Mouse (Mus musculus): ENCODE measurements around the gene Lzts2. TPM values are rescaled to one million over a fixed set of nuclear protein-coding genes. Genes with fewer than 3 reads are reported as not detected.

Lzts2 gene
- polyA plus RNA-seq, 1 experiment: 0.33 TPM

- Histone ChIP-seq H3K4me3 (replicated peaks) (no peak overlapping the region), H3K27me3 (ENCODE audit: control insufficient read depth) (peaks cover 38% of the 10 kb centered on the region), H3K9me3 (ENCODE audit: control insufficient read depth, low read length) (no peaks in the 10 kb centered on the region), H3K36me3 (ENCODE audit: control insufficient read depth) (peaks cover 8% of the 10 kb centered on the region; the same call in 1 of the 2 replicates), H3K4me1 (ENCODE audit: control insufficient read depth) (peaks cover 20% of the 10 kb centered on the region)
- TF ChIP-seq GATA1 (IDR thresholded peaks at IDR 0.05; ENCODE audit: low read length) (no peak), TAL1 (IDR thresholded peaks at IDR 0.05; ENCODE audit: low read length) (no peak)
These were observed 21.5 kb upstream of the Lzts2 start for GRCm38 (mm10) chr19:44992712-44993111.

GRCm38 (mm10) chr19:44997786-44998185 is 16.4 kb upstream of the Lzts2 start:
- Histone ChIP-seq H3K9me3 (ENCODE audit: control insufficient read depth, low read length) (no peaks in the 10 kb centered on the region), H3K36me3 (ENCODE audit: control insufficient read depth) (peaks cover 35% of the 10 kb centered on the region), H3K4me1 (ENCODE audit: control insufficient read depth) (peaks cover 20% of the 10 kb centered on the region), H3K4me3 (replicated peaks) (no peak overlapping the region), H3K27me3 (ENCODE audit: control insufficient read depth) (no peaks in the 10 kb centered on the region)
- TF ChIP-seq TAL1 (IDR thresholded peaks at IDR 0.05; ENCODE audit: low read length): no peak
- no peak for TF ChIP-seq GATA1 (IDR thresholded peaks at IDR 0.05; ENCODE audit: low read length)

- Histone ChIP-seq H3K27me3 (ENCODE audit: control insufficient read depth) (no peaks in the 10 kb centered on the region), H3K36me3 (ENCODE audit: control insufficient read depth) (peaks cover 54% of the 10 kb centered on the region), H3K4me3 (replicated peaks) (no peak overlapping the region), H3K4me1 (ENCODE audit: control insufficient read depth) (peaks cover 20% of the 10 kb centered on the region), H3K9me3 (ENCODE audit: control insufficient read depth, low read length) (no peaks in the 10 kb centered on the region)
- no peak for TF ChIP-seq TAL1 (IDR thresholded peaks at IDR 0.05; ENCODE audit: low read length)
- no peak for TF ChIP-seq GATA1 (IDR thresholded peaks at IDR 0.05; ENCODE audit: low read length)
These were observed 14.6 kb upstream of the Lzts2 start for GRCm38 (mm10) chr19:44999647-45000046.

GRCm38 (mm10) chr19:45002301-45002700 is 11.9 kb upstream of the Lzts2 start:
- Histone ChIP-seq H3K27me3 (ENCODE audit: control insufficient read depth) (no peaks in the 10 kb centered on the region), H3K9me3 (ENCODE audit: control insufficient read depth, low read length) (no peaks in the 10 kb centered on the region), H3K4me1 (ENCODE audit: control insufficient read depth) (peaks cover 26% of the 10 kb centered on the region), H3K36me3 (ENCODE audit: control insufficient read depth) (peaks cover 52% of the 10 kb centered on the region), H3K4me3 (replicated peaks) (no peak overlapping the region)
- TF ChIP-seq TAL1 (IDR thresholded peaks at IDR 0.05; ENCODE audit: low read length) (no peak), GATA1 (IDR thresholded peaks at IDR 0.05; ENCODE audit: low read length) (no peak)

GRCm38 (mm10) chr19:45003740-45004516 is 10.3 kb upstream of the Lzts2 start:
- Histone ChIP-seq H3K27me3 (ENCODE audit: control insufficient read depth) (no peaks in the 10 kb centered on the region), H3K9me3 (ENCODE audit: control insufficient read depth, low read length) (no peaks in the 10 kb centered on the region), H3K4me1 (ENCODE audit: control insufficient read depth) (peaks cover 27% of the 10 kb centered on the region), H3K36me3 (ENCODE audit: control insufficient read depth) (peaks cover 53% of the 10 kb centered on the region), H3K4me3 (replicated peaks) (no peak overlapping the region)
- TF ChIP-seq GATA1 (IDR thresholded peaks at IDR 0.05; ENCODE audit: low read length) (no peak), TAL1 (IDR thresholded peaks at IDR 0.05; ENCODE audit: low read length) (no peak)

- H3K4me3 ChIP-seq (replicated peaks): peak within 1 kb of the TSS; percentile 79
- no peaks in the 10 kb centered on the region for H3K27me3 ChIP-seq (ENCODE audit: control insufficient read depth)
- H3K36me3 ChIP-seq (ENCODE audit: control insufficient read depth): peaks cover 63% of the 10 kb centered on the region
- TF ChIP-seq TAL1 (IDR thresholded peaks at IDR 0.05; ENCODE audit: low read length): no peak
- TF ChIP-seq GATA1 (IDR thresholded peaks at IDR 0.05; ENCODE audit: low read length): no peak; the same call in 1 of the 2 replicates
- no peaks in the 10 kb centered on the region for H3K9me3 ChIP-seq (ENCODE audit: control insufficient read depth, low read length)
- peaks cover 27% of the 10 kb centered on the region for H3K4me1 ChIP-seq (ENCODE audit: control insufficient read depth)
These were observed 8.8 kb upstream of the Lzts2 start, which contains the start of gene Twnk for GRCm38 (mm10) chr19:45005444-45005843. Gene Twnk, plus strand, starts transcription at chr19:45005663.

GRCm38 (mm10) chr19:45005957-45006712 is 8.1 kb upstream of the Lzts2 start, which contains the start of gene Mrpl43:
Gene Mrpl43, minus strand, starts transcription at chr19:45006442.
- Histone ChIP-seq H3K9me3 (ENCODE audit: control insufficient read depth, low read length) (no peaks in the 10 kb centered on the region), H3K4me3 (replicated peaks) (peak within 1 kb of the TSS; percentile 79), H3K4me1 (ENCODE audit: control insufficient read depth) (peaks cover 27% of the 10 kb centered on the region), H3K36me3 (ENCODE audit: control insufficient read depth) (peaks cover 65% of the 10 kb centered on the region), H3K27me3 (ENCODE audit: control insufficient read depth) (no peaks in the 10 kb centered on the region)
- TF ChIP-seq TAL1 (IDR thresholded peaks at IDR 0.05; ENCODE audit: low read length) (no peak), GATA1 (IDR thresholded peaks at IDR 0.05; ENCODE audit: low read length) (no peak)

- H3K36me3 ChIP-seq (ENCODE audit: control insufficient read depth): peaks cover 67% of the 10 kb centered on the region
These were observed 7.2 kb upstream of the Lzts2 start for GRCm38 (mm10) chr19:45007021-45007420.

More at GRCm38 (mm10) chr19:45007021-45007420, 7.2 kb upstream of the Lzts2 start:
- no peaks in the 10 kb centered on the region for H3K27me3 ChIP-seq (ENCODE audit: control insufficient read depth)
- H3K4me1 ChIP-seq (ENCODE audit: control insufficient read depth): peaks cover 27% of the 10 kb centered on the region
- no peaks in the 10 kb centered on the region for H3K9me3 ChIP-seq (ENCODE audit: control insufficient read depth, low read length)
- no peak for TF ChIP-seq GATA1 (IDR thresholded peaks at IDR 0.05; ENCODE audit: low read length)
- no peak for TF ChIP-seq TAL1 (IDR thresholded peaks at IDR 0.05; ENCODE audit: low read length)
- H3K4me3 ChIP-seq (replicated peaks): peak overlapping the region; percentile 79

All from erythroblast, embryonic 14.5 days (primary cell).